Mouse (Mus musculus): ENCODE data around the gene Gm5127.

DNA sequence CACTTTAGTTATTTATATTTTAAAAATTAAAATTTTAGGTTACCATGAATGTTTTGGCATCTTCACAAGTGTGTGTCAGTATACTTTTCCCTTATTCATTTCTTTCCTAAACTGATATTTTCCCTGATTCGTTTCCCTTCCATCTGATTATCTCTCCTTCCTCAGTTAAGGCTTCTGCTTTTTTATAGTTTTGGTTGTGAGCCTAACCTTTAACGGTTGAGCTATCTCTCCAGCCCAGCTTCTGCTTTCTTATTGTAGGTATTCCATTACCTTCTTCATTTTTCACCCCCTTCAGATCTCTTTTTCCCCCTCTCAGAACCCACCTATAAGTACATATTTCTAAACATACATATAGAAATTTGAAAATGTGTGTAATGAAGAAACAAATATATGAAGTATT, 27.5 kb upstream of the Gm5127 start:
- no peak for TF ChIP-seq CTCF (IDR thresholded peaks at IDR 0.05; ENCODE audit: extremely low read depth, insufficient read depth, insufficient read length, insufficient replicate concordance)
- no peak for TF ChIP-seq POLR2A (IDR thresholded peaks at IDR 0.05; ENCODE audit: low read depth, low read length)
